In genomic region chr12:27182397-27183375, GRCm38 (mm10) we compare ENCODE assay signal across 8 mouse cellular contexts.
DNase-seq lines count a peak whose midpoint lies in the region; ATAC-seq lines count a peak whose summit lies in the region.

No protein-coding gene starts in this region.

- WGBS in forebrain, embryonic 13.5 days: 62% methylated on average over 5 of the region's 5 CpGs
- WGBS in hindbrain, embryonic 11.5 days: 48% methylated on average over 5 of the region's 5 CpGs
- WGBS in midbrain, embryonic 11.5 days: 57% methylated on average over 5 of the region's 5 CpGs

- H3K4me3 ChIP-seq in forebrain, embryonic 13.5 days: no peak overlapping the region
- no peak overlapping the region for H3K4me3 ChIP-seq in hindbrain, embryonic 11.5 days (ENCODE audit: low read depth, low read length)
- no peak overlapping the region for H3K4me3 ChIP-seq in midbrain, embryonic 11.5 days (ENCODE audit: low read depth, low read length)

- DNase-seq in embryo, embryonic 10.5 days (ENCODE audit: low spot score): peak; percentile 78
- DNase-seq in hindbrain, embryonic 11.5 days (ENCODE audit: low spot score): no peak
- DNase-seq in midbrain, embryonic 11.5 days (ENCODE audit: low spot score, missing footprints): peak; percentile 82
- DNase-seq in frontal cortex, postnatal 10 days (ENCODE audit: low spot score in 2 of 2): no peak
- DNase-seq in thymus, postnatal 14 days: no peak
- no peak for DNase-seq in layer of hippocampus, adult 8-10 months (ENCODE audit: low spot score in 2 of 2)

- peak overlapping the region; percentile 49 for H3K27ac ChIP-seq in forebrain, embryonic 13.5 days
- peak overlapping the region; percentile 51 for H3K27ac ChIP-seq in hindbrain, embryonic 11.5 days (ENCODE audit: low read depth, low read length)
- H3K27ac ChIP-seq in midbrain, embryonic 11.5 days (ENCODE audit: low read depth, low read length): no peak overlapping the region

- H3K9me3 ChIP-seq in forebrain, embryonic 13.5 days (replicated peaks): no peaks in the 10 kb centered on the region
- H3K9me3 ChIP-seq in hindbrain, embryonic 11.5 days (ENCODE audit: control insufficient read depth, low read length): no peaks in the 10 kb centered on the region
- no peaks in the 10 kb centered on the region for H3K9me3 ChIP-seq in midbrain, embryonic 11.5 days (ENCODE audit: control insufficient read depth, low read length)

- H3K36me3 ChIP-seq in forebrain, embryonic 13.5 days (ENCODE audit: poor library complexity, severe bottlenecking): no peaks in the 10 kb centered on the region
- no peaks in the 10 kb centered on the region for H3K36me3 ChIP-seq in hindbrain, embryonic 11.5 days (ENCODE audit: control insufficient read depth, insufficient read depth, low read length)
- no peaks in the 10 kb centered on the region for H3K36me3 ChIP-seq in midbrain, embryonic 11.5 days (ENCODE audit: control insufficient read depth, insufficient read depth, low read length)

- no peaks in the 10 kb centered on the region for H3K27me3 ChIP-seq in forebrain, embryonic 13.5 days
- no peaks in the 10 kb centered on the region for H3K27me3 ChIP-seq in hindbrain, embryonic 11.5 days (ENCODE audit: control insufficient read depth, insufficient read depth, low read length)
- no peaks in the 10 kb centered on the region for H3K27me3 ChIP-seq in midbrain, embryonic 11.5 days (ENCODE audit: control insufficient read depth, insufficient read depth, low read length)

- H3K9ac ChIP-seq in forebrain, embryonic 13.5 days: no peak overlapping the region
- H3K9ac ChIP-seq in hindbrain, embryonic 11.5 days (ENCODE audit: low read depth, low read length): no peak overlapping the region
- no peak overlapping the region for H3K9ac ChIP-seq in midbrain, embryonic 11.5 days (ENCODE audit: low read length)

- no peak overlapping the region for H3K4me2 ChIP-seq in forebrain, embryonic 13.5 days
- no peak overlapping the region for H3K4me2 ChIP-seq in hindbrain, embryonic 11.5 days (replicated peaks; ENCODE audit: low read depth, low read length)
- no peak overlapping the region for H3K4me2 ChIP-seq in midbrain, embryonic 11.5 days

- H3K4me1 ChIP-seq in forebrain, embryonic 13.5 days: peaks cover 12% of the 10 kb centered on the region
- H3K4me1 ChIP-seq in hindbrain, embryonic 11.5 days (replicated peaks; ENCODE audit: control insufficient read depth, insufficient read depth, low read length): no peaks in the 10 kb centered on the region; the same call in 1 of the 2 replicates
- peaks cover 15% of the 10 kb centered on the region for H3K4me1 ChIP-seq in midbrain, embryonic 11.5 days (ENCODE audit: control insufficient read depth, insufficient read depth, low read length)

- ATAC-seq in forebrain, embryonic 13.5 days: peak; percentile 53
- ATAC-seq in hindbrain, embryonic 11.5 days (ENCODE audit: low FRiP score): no peak
- no peak for ATAC-seq in midbrain, embryonic 11.5 days (ENCODE audit: low FRiP score)
- ATAC-seq in activated CD4-positive, CD25-positive, alpha-beta regulatory T cell, adult 4 months: no peak

Comparison
In these comparisons a context has a peak if more than half of its experiments do, and no peak if none do; other contexts are left out.
1. DNase-seq: peak in embryo, embryonic 10.5 days (single experiment) and midbrain, embryonic 11.5 days (single experiment); none in hindbrain, embryonic 11.5 days (single experiment), frontal cortex, postnatal 10 days (0 of 2), thymus, postnatal 14 days (single experiment) and layer of hippocampus, adult 8-10 months (0 of 2).